Mouse (Mus musculus) frontal cortex, adult 2 months (tissue): ENCODE results near the gene Noxo1. TPM values are rescaled to one million over a fixed set of nuclear protein-coding genes. Genes with fewer than 3 reads are reported as not detected.
"Not testable (repeated sequence)": the region's sequence is repeated elsewhere in the genome, so short reads cannot be mapped to it uniquely, and the experiment has no call there.

ENCODE experiments used
- DNase-seq, 2 experiments: peaks; one replicate each; pipeline ENCODE4 v3.0.0; 2022; ENCODE audit warnings: low spot score in 1 of 2; ENCODE audit errors: extremely low spot score in 1 of 2
- polyA plus RNA-seq: library from polyadenylated mRNA; depleted of rRNA; stranded (reverse); fragments of >200 nt; gene quantifications from 2 replicates; pipeline ENCODE4 v1.2.3, GENCODE M21; 2012; rRNA removed

Noxo1 gene
- 5.9 and 6.7 TPM in 2 replicates for polyA plus RNA-seq

GRCm38 (mm10) chr17:24696011-24696697 is at the start of gene Noxo1, which contains the start of gene Gfer:
Gene Noxo1, plus strand, starts transcription at chr17:24696234.
Gene Gfer, minus strand, starts transcription at chr17:24696156.
- DNase-seq: peak; percentile 42 to 78

GRCm38 (mm10) chr17:24646381-24646780 is 49.7 kb upstream of the Noxo1 start:
- no peak for DNase-seq

GRCm38 (mm10) chr17:24647493-24647892 is 48.5 kb upstream of the Noxo1 start:
- DNase-seq: no peak

- DNase-seq: no peak
Measured at GRCm38 (mm10) chr17:24648731-24649377, 47.2 kb upstream of the Noxo1 start.

- DNase-seq: no peak
Measured at GRCm38 (mm10) chr17:24649581-24650069, 46.4 kb upstream of the Noxo1 start.

- DNase-seq: no peak
Measured at GRCm38 (mm10) chr17:24650070-24650616, 45.9 kb upstream of the Noxo1 start, which contains the start of gene Slc9a3r2. Gene Slc9a3r2, minus strand, starts transcription at chr17:24650327.

- no peak for DNase-seq
Measured at GRCm38 (mm10) chr17:24650766-24651165, 45.3 kb upstream of the Noxo1 start.

- no peak for DNase-seq
Measured at GRCm38 (mm10) chr17:24651835-24652234, 44.2 kb upstream of the Noxo1 start.

GRCm38 (mm10) chr17:24653967-24654710 is 41.9 kb upstream of the Noxo1 start:
- DNase-seq: peak in 1 of 2 experiments; percentile 76

- DNase-seq: no peak
Measured at GRCm38 (mm10) chr17:24654969-24655368, 41.1 kb upstream of the Noxo1 start.

- DNase-seq: no peak
Measured at GRCm38 (mm10) chr17:24658017-24658758, 37.8 kb upstream of the Noxo1 start, which contains the start of gene Npw. Gene Npw, minus strand, starts transcription at chr17:24658457.

- not testable (repeated sequence) for DNase-seq
Measured at GRCm38 (mm10) chr17:24667011-24667410, 29.0 kb upstream of the Noxo1 start.

- peak in 1 of 2 experiments; percentile 70 for DNase-seq
Measured at GRCm38 (mm10) chr17:24667416-24667815, 28.6 kb upstream of the Noxo1 start.

GRCm38 (mm10) chr17:24669214-24669544 is 26.9 kb upstream of the Noxo1 start:
- DNase-seq: not testable (repeated sequence)

- DNase-seq: peak; percentile 84 to 94
Measured at GRCm38 (mm10) chr17:24669545-24670245, 26.3 kb upstream of the Noxo1 start, which contains the start of gene Zfp598. Gene Zfp598, plus strand, starts transcription at chr17:24669687.

GRCm38 (mm10) chr17:24670246-24670844 is 25.7 kb upstream of the Noxo1 start:
- no peak for DNase-seq

GRCm38 (mm10) chr17:24671346-24671745 is 24.7 kb upstream of the Noxo1 start:
- no peak for DNase-seq

GRCm38 (mm10) chr17:24672141-24672540 is 23.9 kb upstream of the Noxo1 start:
- DNase-seq: no peak

GRCm38 (mm10) chr17:24674277-24674676 is 21.8 kb upstream of the Noxo1 start:
- peak in 1 of 2 experiments; percentile 80 for DNase-seq
